Mouse (Mus musculus): Measurements from ENCODE around the gene Sntg2. TPM values are rescaled to one million over a fixed set of nuclear protein-coding genes. Genes with fewer than 3 reads are reported as not detected.
A peak's percentile ranks its signal among the peaks of the same experiment; 100 is the strongest.

The Sntg2 gene
- total and polyA plus RNA-seq, 2 experiments from 2014 or later: 4.1 to 5.3 TPM

- Histone ChIP-seq H3K9ac (replicated peaks; ENCODE audit: low read length) (no peak overlapping the region), H3K4me2 (ENCODE audit: low read depth, low read length) (peak overlapping the region; percentile 27), H3K36me3 (ENCODE audit: insufficient read depth, low read length) (no peaks in the 10 kb centered on the region), H3K4me1 (ENCODE audit: insufficient read depth, low read length) (no peaks in the 10 kb centered on the region; the same call in 1 of the 2 replicates), H3K9me3 (ENCODE audit: low read length) (no peaks in the 10 kb centered on the region), H3K27me3 (ENCODE audit: insufficient read depth, low read length) (no peaks in the 10 kb centered on the region), H3K4me3 (ENCODE audit: low read length) (no peak overlapping the region), H3K27ac (peak overlapping the region; percentile 46; the same call in 1 of the 2 replicates)
- peak; percentile 55; the same call in 1 of the 2 replicates for ATAC-seq
- no peak for DNase-seq (ENCODE audit: low spot score)
- no peak for TF ChIP-seq CTCF (IDR thresholded peaks at IDR 0.05; ENCODE audit: low read depth)
- 41% methylated on average over 6 of the region's 6 CpGs for WGBS
Observed at GRCm38 (mm10) chr12:30129411-30129716, 243.8 kb downstream of the Sntg2 start.

GRCm38 (mm10) chr12:30128561-30129410 lies 244.4 kb downstream of the Sntg2 start:
- no peak overlapping the region for H3K9ac ChIP-seq (replicated peaks; ENCODE audit: low read length)
- H3K27ac ChIP-seq: peak overlapping the region; percentile 46
- no peaks in the 10 kb centered on the region; the same call in 1 of the 2 replicates for H3K4me1 ChIP-seq (ENCODE audit: insufficient read depth, low read length)
- H3K4me3 ChIP-seq (ENCODE audit: low read length): no peak overlapping the region
- peak; percentile 86 for DNase-seq (ENCODE audit: low spot score)
- H3K4me2 ChIP-seq (ENCODE audit: low read depth, low read length): peak overlapping the region; percentile 27
- no peaks in the 10 kb centered on the region for H3K9me3 ChIP-seq (ENCODE audit: low read length)
- ATAC-seq: peak; percentile 82
- WGBS: 21% methylated on average over 7 of the region's 7 CpGs
- TF ChIP-seq CTCF (IDR thresholded peaks at IDR 0.05; ENCODE audit: low read depth): peak; percentile 87
- H3K27me3 ChIP-seq (ENCODE audit: insufficient read depth, low read length): no peaks in the 10 kb centered on the region
- H3K36me3 ChIP-seq (ENCODE audit: insufficient read depth, low read length): no peaks in the 10 kb centered on the region

Other genes with a start within 250 kb of the Sntg2 start
- 0.05 and 0.07 TPM in 2 replicates for gene Tpo, start 240.8 kb downstream of the Sntg2 start, total RNA-seq (2014; rRNA removed)
- gene Tpo, start 240.8 kb downstream of the Sntg2 start, polyA plus RNA-seq (2015; fragmentation: Nextera tagmentation; extraction: Ambion mirVana): 0.47 and 0.81 TPM in 2 replicates
- gene Tmem18, start 211.1 kb upstream of the Sntg2 start, total RNA-seq (2014; rRNA removed): 40.7 and 44.5 TPM in 2 replicates
- gene Tmem18, start 211.1 kb upstream of the Sntg2 start, polyA plus RNA-seq (2015; fragmentation: Nextera tagmentation; extraction: Ambion mirVana): 40.2 and 40.4 TPM in 2 replicates

All from hindbrain, postnatal 0 days (tissue).